Mouse (Mus musculus): ENCODE measurements around the gene Abcc1. TPM values are rescaled to one million over a fixed set of nuclear protein-coding genes. Genes with fewer than 3 reads are reported as not detected.

Gene Abcc1
- polyA plus RNA-seq, 1 experiment from 2014 or later = 5.0 TPM

- WGBS = 18% methylated on average over 1 of the region's 1 CpGs
- Histone ChIP-seq H3K9ac (replicated peaks; ENCODE audit: low read depth) (no peak overlapping the region), H3K27ac (ENCODE audit: low read length) (peak overlapping the region; percentile 62), H3K4me3 (ENCODE audit: low read depth, low read length) (no peak overlapping the region), H3K36me3 (ENCODE audit: insufficient read depth, low read length) (no peaks in the 10 kb centered on the region), H3K27me3 (replicated peaks; ENCODE audit: insufficient read depth, low read length) (no peaks in the 10 kb centered on the region), H3K9me3 (ENCODE audit: low read length) (no peaks in the 10 kb centered on the region), H3K4me1 (ENCODE audit: insufficient read depth, low read depth, low read length) (peaks cover 3% of the 10 kb centered on the region; the same call in 1 of the 2 replicates), H3K4me2 (replicated peaks; ENCODE audit: low read depth, low read length) (no peak overlapping the region)
- TF ChIP-seq EP300 (IDR thresholded peaks at IDR 0.05) = no peak
- TF ChIP-seq CTCF (IDR thresholded peaks at IDR 0.05) = no peak
- DNase-seq (ENCODE audit: low spot score) (peak; percentile 12), ATAC-seq (0 out of 2 replicates have a peak, but pooled peaks have one; percentile 4)
Measured at GRCm38 (mm10) chr16:14372382-14372781, 11.0 kb downstream of the Abcc1 start.

DNA sequence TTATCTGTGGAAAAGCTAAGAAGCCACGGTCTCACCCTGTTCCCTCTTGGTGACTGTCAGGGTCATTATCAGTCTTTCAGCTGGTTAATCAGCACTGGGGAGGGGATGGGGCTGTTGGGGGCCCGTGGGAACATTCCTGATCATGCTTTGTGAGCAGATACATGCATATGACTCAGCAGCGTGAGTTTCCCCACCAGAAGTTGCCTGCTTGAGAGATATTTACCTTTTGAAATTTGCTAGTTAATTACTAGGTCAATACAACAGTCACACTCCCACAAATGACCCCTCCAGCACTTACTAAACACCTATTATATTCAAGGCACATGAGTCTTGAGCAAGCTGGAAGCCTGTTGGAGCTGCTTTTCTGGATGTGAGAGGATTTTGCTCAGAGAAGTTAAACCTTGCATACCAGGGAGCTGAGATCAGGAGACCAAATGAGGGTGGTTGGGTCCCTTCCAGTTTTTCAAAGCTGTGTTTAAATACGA is 11.5 kb downstream of the Abcc1 start:
- no peak overlapping the region for H3K9ac ChIP-seq (replicated peaks; ENCODE audit: low read depth)
- H3K36me3 ChIP-seq (ENCODE audit: insufficient read depth, low read length) = no peaks in the 10 kb centered on the region
- H3K4me1 ChIP-seq (ENCODE audit: insufficient read depth, low read depth, low read length) = peaks cover 3% of the 10 kb centered on the region; the same call in 1 of the 2 replicates
- no peaks in the 10 kb centered on the region for H3K9me3 ChIP-seq (ENCODE audit: low read length)
- ATAC-seq (peak; percentile 80), DNase-seq (ENCODE audit: low spot score) (peak; percentile 85)
- peak overlapping the region; percentile 62 for H3K27ac ChIP-seq (ENCODE audit: low read length)
- no peaks in the 10 kb centered on the region for H3K27me3 ChIP-seq (replicated peaks; ENCODE audit: insufficient read depth, low read length)
- 25% methylated on average over 4 of the region's 4 CpGs for WGBS
- H3K4me3 ChIP-seq (ENCODE audit: low read depth, low read length) = no peak overlapping the region
- peak; percentile 17; the same call in 1 of the 2 replicates for TF ChIP-seq EP300 (IDR thresholded peaks at IDR 0.05)
- no peak for TF ChIP-seq CTCF (IDR thresholded peaks at IDR 0.05)
- H3K4me2 ChIP-seq (replicated peaks; ENCODE audit: low read depth, low read length) = no peak overlapping the region

DNA sequence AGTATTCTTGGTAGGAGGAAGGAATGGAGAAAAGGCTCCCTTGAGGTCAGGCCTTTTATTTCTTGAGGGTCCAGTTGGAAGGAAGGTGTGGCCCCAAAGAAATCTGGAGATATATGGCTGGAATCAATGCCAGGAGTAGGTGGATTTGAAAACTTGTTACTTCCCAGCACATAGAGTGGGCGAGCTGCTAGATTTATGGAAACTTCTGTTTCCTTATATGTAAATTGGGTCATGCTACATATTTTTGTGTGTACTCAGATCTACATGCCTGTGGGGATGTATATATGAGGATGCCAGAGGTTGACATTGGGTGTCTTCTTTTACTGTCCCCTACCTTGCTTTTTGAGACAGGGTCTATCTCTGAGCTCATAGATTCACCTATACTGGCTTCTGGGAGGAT is 14.6 kb downstream of the Abcc1 start:
- no peak overlapping the region for H3K4me3 ChIP-seq (ENCODE audit: low read depth, low read length)
- peaks cover 3% of the 10 kb centered on the region; the same call in 1 of the 2 replicates for H3K4me1 ChIP-seq (ENCODE audit: insufficient read depth, low read depth, low read length)
- no peak overlapping the region for H3K4me2 ChIP-seq (replicated peaks; ENCODE audit: low read depth, low read length)
- DNase-seq (ENCODE audit: low spot score) = no peak
- no peak overlapping the region for H3K27ac ChIP-seq (ENCODE audit: low read length)
- ATAC-seq = no peak
- TF ChIP-seq CTCF (IDR thresholded peaks at IDR 0.05) = no peak
- TF ChIP-seq EP300 (IDR thresholded peaks at IDR 0.05) = no peak
- H3K9ac ChIP-seq (replicated peaks; ENCODE audit: low read depth) = no peak overlapping the region
- H3K36me3 ChIP-seq (ENCODE audit: insufficient read depth, low read length) = no peaks in the 10 kb centered on the region
- H3K9me3 ChIP-seq (ENCODE audit: low read length) = no peaks in the 10 kb centered on the region
- H3K27me3 ChIP-seq (replicated peaks; ENCODE audit: insufficient read depth, low read length) = no peaks in the 10 kb centered on the region
- 97% methylated on average over 1 of the region's 1 CpGs for WGBS

- Histone ChIP-seq H3K27ac (ENCODE audit: low read length) (no peak overlapping the region), H3K27me3 (replicated peaks; ENCODE audit: insufficient read depth, low read length) (no peaks in the 10 kb centered on the region), H3K9me3 (ENCODE audit: low read length) (no peaks in the 10 kb centered on the region), H3K4me1 (ENCODE audit: insufficient read depth, low read depth, low read length) (peaks cover 3% of the 10 kb centered on the region; the same call in 1 of the 2 replicates), H3K9ac (replicated peaks; ENCODE audit: low read depth) (no peak overlapping the region), H3K4me2 (replicated peaks; ENCODE audit: low read depth, low read length) (no peak overlapping the region), H3K4me3 (ENCODE audit: low read depth, low read length) (no peak overlapping the region), H3K36me3 (ENCODE audit: insufficient read depth, low read length) (no peaks in the 10 kb centered on the region)
- TF ChIP-seq EP300 (IDR thresholded peaks at IDR 0.05) (no peak), CTCF (IDR thresholded peaks at IDR 0.05) (no peak)
- ATAC-seq (no peak), DNase-seq (ENCODE audit: low spot score) (no peak)
- WGBS = 77% methylated on average over 2 of the region's 2 CpGs
Measured at GRCm38 (mm10) chr16:14376352-14376751, 15.0 kb downstream of the Abcc1 start.

- WGBS = 64% methylated on average over 2 of the region's 2 CpGs
- ATAC-seq (peak; percentile 42), DNase-seq (ENCODE audit: low spot score) (no peak)
- no peak overlapping the region for H3K9ac ChIP-seq (replicated peaks; ENCODE audit: low read depth)
- no peak overlapping the region for H3K4me2 ChIP-seq (replicated peaks; ENCODE audit: low read depth, low read length)
- no peak for TF ChIP-seq EP300 (IDR thresholded peaks at IDR 0.05)
- TF ChIP-seq CTCF (IDR thresholded peaks at IDR 0.05) = no peak
- H3K27me3 ChIP-seq (replicated peaks; ENCODE audit: insufficient read depth, low read length) = no peaks in the 10 kb centered on the region
- no peak overlapping the region for H3K4me3 ChIP-seq (ENCODE audit: low read depth, low read length)
- no peaks in the 10 kb centered on the region for H3K36me3 ChIP-seq (ENCODE audit: insufficient read depth, low read length)
- no peak overlapping the region for H3K27ac ChIP-seq (ENCODE audit: low read length)
- no peaks in the 10 kb centered on the region for H3K9me3 ChIP-seq (ENCODE audit: low read length)
- H3K4me1 ChIP-seq (ENCODE audit: insufficient read depth, low read depth, low read length) = peaks cover 3% of the 10 kb centered on the region; the same call in 1 of the 2 replicates
Measured at GRCm38 (mm10) chr16:14377321-14377720, 16.0 kb downstream of the Abcc1 start.

- H3K9ac ChIP-seq (replicated peaks; ENCODE audit: low read depth) = no peak overlapping the region
- no peaks in the 10 kb centered on the region for H3K36me3 ChIP-seq (ENCODE audit: insufficient read depth, low read length)
- H3K4me3 ChIP-seq (ENCODE audit: low read depth, low read length) = no peak overlapping the region
- H3K27me3 ChIP-seq (replicated peaks; ENCODE audit: insufficient read depth, low read length) = no peaks in the 10 kb centered on the region
- DNase-seq (ENCODE audit: low spot score) (no peak), ATAC-seq (no peak)
- WGBS = 49% methylated on average over 5 of the region's 5 CpGs
- H3K9me3 ChIP-seq (ENCODE audit: low read length) = no peaks in the 10 kb centered on the region
- no peaks in the 10 kb centered on the region; the same call in 1 of the 2 replicates for H3K4me1 ChIP-seq (ENCODE audit: insufficient read depth, low read depth, low read length)
- H3K4me2 ChIP-seq (replicated peaks; ENCODE audit: low read depth, low read length) = no peak overlapping the region
- H3K27ac ChIP-seq (ENCODE audit: low read length) = no peak overlapping the region
- TF ChIP-seq CTCF (IDR thresholded peaks at IDR 0.05) (no peak), EP300 (IDR thresholded peaks at IDR 0.05) (no peak)
Measured at GRCm38 (mm10) chr16:14378654-14379053, 17.3 kb downstream of the Abcc1 start.
